Mouse (Mus musculus) myocyte (in vitro differentiated cells): ENCODE measurements at regions not wholly inside any gene's neighbourhood (a gene's known extent, or its start where the extent isn't known, plus 50 kb on each side); places are given as distances from the start of the nearest gene placed in this dataset.

ENCODE experiments used
- E2F4 ChIP-seq: IDR thresholded peaks from one replicate; pipeline ENCODE4 v1.6.1; 2011; ENCODE audit warnings: mild to moderate bottlenecking, control low read depth, moderate library complexity; ENCODE audit not compliant: insufficient read depth
- MYOD1 ChIP-seq, 3 experiments: IDR thresholded peaks; one replicate each; pipeline ENCODE4 v1.6.1; 2011; ENCODE audit warnings: control low read depth in 2 of 3, low read depth in 2 of 3, mild to moderate bottlenecking in 2 of 3, moderate library complexity in 1 of 3; ENCODE audit not compliant: insufficient read length in 2 of 3, control insufficient read depth in 1 of 3
- MYOG ChIP-seq, 3 experiments: IDR thresholded peaks; one replicate each; pipeline ENCODE4 v1.6.1; 2011; ENCODE audit warnings: control low read depth in 2 of 3, low read depth in 2 of 3, mild to moderate bottlenecking in 2 of 3; ENCODE audit not compliant: insufficient read length in 2 of 3, control insufficient read depth in 1 of 3, insufficient read depth in 1 of 3
- POLR2A ChIP-seq: IDR thresholded peaks from one replicate; pipeline ENCODE4 v1.6.1; 2011; ENCODE audit warnings: low read depth, mild to moderate bottlenecking, control low read depth, moderate library complexity; ENCODE audit not compliant: insufficient read length
- USF1 ChIP-seq: IDR thresholded peaks from one replicate; pipeline ENCODE4 v1.6.1; 2011; ENCODE audit warnings: low read depth, mild to moderate bottlenecking, control low read depth, moderate library complexity

DNA sequence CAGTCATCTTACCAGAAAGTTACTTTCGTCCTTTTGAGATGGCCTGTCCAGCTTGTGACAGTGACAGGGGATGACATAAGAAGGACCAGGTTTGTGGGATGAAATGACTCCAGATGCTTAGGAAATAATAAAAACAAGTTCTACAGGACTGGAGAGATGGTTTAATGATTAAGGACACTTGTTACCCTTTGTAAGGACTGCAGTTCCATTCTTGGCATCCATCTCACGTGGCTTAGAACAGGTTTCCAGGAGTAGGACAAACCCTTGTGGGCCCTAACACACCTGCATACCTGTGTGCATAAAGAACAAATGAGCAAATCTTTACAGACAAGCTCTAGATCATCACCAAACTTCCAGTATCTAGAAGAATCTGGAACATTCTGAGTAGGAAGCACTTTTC lies 211.6 kb upstream of the Irx2 start:
- TF ChIP-seq MYOG (IDR thresholded peaks at IDR 0.05; ENCODE audit: control insufficient read depth in 1 of 3, insufficient read depth in 1 of 3, insufficient read length in 2 of 3, low read depth in 2 of 3) (no peak), MYOD1 (IDR thresholded peaks at IDR 0.05; ENCODE audit: control insufficient read depth in 1 of 3, insufficient read length in 2 of 3, low read depth in 2 of 3) (no peak), USF1 (no peak), POLR2A (no peak), E2F4 (no peak)
